Mouse (Mus musculus) embryo, embryonic 10.5 days (tissue): ENCODE data around the gene Schip1.

Experiments
- DNase-seq: peaks from one replicate; pipeline ENCODE4 v3.0.0-alpha.2; 2015; ENCODE audit warnings: low spot score

The Schip1 gene

DNA sequence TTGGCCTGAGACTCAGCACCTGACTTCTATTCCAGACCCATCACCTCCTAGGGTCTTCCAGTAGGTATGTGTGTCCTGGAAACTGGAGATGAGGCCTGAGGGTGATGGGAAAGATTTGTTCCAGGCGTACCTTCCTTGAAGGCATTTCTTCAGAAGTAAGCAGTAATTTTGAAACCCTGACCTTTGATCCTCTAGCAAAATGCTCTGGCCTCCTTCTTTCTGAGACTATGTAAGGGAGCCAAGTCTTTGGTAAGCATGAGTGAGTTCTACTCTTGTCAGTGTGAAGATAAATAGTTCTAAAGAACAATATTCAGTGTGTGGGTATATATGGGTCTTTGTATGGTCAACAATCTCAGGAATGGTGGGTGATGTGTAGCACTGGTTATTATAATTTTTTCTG is 65.8 kb downstream of the Schip1 start:
- no peak for DNase-seq

DNA sequence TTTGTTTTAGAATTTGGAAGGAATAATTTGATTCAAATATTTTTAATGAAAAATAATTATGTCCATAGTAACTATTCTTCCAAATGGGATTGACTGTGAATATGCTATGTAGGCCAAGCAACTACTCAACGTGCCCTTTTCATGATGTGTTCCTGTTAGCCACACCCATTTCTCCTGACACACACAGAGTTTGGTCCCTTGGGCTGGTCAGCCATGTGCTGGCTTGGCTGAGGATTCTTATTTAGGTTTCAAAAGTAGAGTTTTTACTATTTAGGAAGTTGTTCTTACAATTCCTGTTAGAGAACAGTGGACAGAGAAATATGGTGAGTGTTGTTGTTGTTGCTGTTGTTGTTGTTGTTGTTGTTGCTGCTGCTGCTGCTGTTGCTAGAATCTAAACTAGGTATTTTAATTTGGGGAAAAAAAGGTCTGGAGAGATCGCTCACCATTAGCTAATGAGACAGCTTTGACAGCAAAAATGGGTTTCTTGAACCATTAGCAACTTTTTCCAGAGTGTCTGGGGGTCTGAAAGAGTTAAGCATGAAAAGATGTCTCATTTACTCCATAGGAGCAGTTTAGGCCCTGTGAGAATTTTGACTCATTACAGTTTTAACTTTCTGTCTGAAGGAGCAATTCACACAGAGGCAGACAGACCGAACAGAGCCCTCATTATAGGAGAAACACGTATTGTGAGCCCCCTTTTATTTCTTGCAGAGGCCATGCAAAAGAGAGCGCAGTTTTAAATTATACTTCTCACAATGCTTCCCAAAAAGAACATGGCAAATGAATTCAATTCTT is 74.4 kb downstream of the Schip1 start:
- DNase-seq = no peak

DNA sequence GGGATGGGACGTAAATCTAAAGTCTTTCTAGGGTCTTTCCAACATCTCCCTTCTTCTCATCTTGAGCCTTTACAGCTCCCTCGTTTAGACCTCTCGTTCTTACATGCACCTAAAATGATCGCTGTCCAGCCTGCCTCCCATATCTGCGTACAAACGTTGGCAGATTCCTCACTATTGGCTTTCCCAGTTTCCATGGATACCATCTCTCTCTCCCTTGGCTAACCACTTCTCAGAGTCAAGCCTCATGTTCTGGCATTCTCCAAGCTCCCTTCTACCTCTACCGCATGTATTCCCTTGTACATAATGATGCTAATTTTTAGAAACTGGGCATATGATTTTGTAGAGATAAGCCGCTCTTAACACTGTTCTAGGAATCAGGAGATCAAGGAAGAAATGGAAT is 86.1 kb downstream of the Schip1 start:
- DNase-seq = no peak

DNA sequence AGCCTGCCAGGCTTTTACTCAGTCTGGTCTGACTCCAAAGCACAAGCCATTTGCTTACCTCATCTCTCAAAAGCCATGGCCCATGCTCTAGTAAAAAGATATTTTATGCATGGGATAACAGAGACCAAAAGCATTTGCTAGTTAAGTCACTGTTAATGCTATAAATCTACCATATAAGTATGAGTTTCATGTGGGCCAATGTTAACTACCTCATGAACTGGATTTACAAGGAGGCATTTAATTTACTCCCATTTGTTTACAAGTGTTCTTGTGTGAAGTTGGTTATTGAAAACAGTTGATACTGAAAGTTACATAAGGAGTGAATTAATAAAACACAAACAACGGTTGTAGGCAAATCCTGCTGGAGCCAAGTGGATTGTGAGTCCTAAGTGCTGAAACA is 95.6 kb downstream of the Schip1 start:
- DNase-seq = no peak

DNA sequence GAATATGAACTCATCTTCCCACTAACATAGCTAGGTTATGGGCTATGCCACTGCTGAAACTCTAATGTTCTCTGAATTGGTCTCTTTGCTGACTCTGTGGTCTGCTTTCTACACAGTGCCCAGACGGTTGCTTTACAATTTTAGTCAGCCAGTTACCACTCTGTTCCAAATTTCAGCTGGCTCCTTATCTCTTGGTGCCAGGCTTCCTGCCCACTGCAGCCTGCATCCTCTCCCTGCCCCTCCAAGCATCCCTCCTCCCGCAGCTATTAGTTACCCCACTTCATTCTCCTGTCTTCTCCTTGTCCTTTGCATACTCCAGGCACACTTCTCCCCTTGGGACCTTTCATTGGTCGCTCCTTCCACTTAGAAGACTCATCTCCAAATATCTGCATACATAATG is 96.2 kb downstream of the Schip1 start:
- no peak for DNase-seq

DNA sequence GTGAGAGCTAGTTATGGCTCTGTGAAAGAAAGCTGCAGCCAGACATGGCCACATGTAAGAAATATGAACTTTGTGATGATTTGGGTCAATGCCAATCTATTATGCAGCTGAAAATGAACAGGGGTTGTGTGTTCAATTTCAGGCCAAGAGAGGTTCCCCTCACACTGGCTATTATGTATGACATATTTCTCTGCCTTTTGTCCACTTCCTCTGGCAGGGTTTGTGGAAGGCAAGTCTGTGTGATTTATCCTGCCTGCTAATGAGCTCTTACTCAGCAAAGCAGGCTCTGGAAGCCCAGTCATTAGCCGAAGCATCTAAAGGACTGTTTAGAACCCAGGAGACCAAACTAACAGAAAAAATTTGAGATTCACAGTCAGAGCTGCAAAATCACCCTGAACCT is 113.6 kb downstream of the Schip1 start:
- no peak for DNase-seq

DNA sequence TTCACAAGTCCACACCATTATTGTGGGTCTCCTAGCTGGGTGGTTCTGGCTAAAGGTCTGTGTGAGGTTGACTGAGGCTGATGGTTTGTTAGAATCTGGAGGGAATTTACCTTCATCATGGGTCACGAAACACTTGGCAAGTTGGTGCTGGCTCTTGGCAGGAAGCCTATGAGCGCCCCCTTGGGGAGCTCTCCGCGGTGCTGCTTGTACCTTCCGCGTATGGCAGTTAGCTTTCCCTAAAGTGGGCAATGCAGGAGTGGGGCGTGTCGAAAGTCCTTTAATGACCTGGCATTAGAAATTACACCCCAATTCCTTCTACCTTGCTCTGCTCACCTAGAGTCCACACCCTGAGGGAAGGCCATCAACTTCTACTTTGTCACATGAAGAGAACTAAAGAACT is 122.9 kb downstream of the Schip1 start:
- DNase-seq = peak; percentile 24

DNA sequence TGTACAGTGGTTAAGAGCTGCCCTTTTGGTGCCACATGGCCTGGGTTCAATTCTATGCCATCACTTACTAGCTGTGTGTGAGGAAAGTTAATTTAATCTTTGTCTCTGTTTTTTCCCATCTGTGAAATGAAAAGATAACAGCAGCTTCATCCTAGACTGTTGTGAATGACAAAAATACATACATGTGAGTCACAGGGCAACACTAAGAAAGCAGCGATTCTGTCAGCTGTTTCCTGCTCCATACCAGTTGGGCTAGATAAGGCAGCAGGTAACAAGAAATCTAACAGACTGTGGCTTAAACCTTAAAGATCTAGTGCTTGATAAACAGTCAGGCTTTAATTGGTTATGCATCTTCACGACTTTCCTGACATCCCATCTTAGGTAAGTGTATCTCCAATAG is 124.5 kb downstream of the Schip1 start:
- DNase-seq = no peak

DNA sequence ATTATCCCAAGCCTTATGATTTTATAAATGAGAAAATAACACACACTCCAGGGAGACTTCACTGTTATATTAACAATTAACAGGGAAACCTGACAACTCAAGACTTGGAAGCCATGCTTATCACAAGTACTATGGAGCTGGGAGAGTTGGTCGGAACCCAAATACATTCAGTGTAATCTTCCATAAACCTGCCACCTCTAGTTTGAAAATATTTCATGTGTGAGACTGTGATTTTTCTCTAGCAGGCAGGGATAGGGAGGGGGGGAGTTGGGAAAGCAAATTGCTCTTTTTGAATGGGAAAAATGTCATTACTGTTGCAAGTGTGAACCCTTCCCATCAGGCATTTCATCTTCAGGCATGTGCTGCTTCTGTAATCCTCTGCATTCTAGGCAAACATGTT is 132.3 kb downstream of the Schip1 start:
- no peak for DNase-seq

DNA sequence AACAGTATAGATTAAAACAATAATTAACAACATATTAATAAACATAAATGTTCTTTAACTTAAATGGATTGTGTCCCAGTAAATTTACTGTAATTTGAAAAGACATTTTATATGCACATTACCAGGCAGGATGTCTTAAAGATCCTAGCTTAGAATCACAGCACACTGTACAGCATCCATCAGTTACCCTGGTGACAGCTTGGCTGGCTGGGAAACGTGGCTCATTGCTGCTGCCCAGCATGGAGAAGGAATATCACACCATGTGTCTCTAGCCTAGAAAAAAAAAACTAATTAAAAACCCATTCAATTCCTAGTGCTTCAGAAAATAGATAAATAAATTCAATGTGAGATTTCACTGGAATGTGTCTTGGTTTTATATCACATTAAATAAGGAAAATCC is 136.6 kb downstream of the Schip1 start:
- DNase-seq = no peak

DNA sequence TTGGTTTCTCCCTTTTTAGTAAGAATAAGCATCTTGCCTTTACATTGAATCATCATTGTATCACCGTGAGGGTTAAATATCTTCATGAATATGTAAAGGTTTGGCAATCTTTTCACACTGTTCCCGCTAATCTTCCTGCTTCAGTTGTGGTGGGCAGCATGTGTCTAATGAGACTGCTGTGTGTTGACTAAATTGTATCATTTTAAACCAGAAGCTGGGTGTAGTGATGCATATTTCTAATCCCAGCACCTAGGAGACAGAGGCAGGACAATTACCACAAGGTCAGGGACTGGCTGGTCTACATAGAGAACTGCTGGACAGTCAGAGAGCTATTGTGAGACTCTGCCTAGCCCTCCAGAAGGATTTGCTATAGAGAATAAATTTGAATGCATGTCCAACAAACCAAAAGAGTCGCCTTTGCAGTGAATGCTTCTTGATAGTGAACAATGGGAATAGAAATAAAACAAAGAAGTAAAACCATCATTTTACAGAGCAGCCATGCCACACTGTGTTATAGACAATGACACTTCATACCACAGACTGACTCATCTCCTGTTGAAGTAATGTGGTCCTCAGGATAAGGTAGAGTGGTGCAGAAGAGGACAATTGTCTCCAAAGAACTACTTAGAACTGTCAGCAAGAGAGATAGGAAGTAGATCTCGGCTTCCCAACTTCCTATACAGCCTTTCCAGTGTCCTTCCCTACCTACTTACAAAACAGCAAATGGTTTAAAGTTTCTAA is 137.7 kb downstream of the Schip1 start:
- peak; percentile 12 for DNase-seq

DNA sequence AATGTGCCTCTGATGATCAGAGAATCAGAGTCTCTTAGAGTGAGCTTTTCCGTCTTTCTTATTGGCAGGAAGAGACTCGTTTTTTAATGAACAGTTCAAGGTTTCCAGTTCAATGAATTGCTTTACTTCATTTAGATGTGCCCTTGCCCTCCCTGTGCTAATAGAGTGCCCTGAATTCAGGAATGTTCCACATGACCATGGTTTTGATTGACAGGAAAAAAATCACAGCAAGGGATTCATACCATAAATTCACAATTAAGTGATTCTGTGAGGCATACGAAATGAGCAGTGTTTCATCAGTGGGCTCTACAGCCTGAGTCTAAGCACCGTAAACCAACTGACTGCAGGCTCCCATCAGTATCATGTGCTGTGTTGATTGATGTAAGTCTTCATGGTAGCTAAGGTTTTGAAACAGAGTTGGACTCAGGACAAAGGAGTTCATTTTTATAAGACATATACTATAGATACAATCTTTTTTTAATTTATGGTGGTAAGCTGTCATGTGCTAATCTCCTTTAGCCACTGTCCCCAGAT is 139.4 kb downstream of the Schip1 start:
- no peak for DNase-seq

DNA sequence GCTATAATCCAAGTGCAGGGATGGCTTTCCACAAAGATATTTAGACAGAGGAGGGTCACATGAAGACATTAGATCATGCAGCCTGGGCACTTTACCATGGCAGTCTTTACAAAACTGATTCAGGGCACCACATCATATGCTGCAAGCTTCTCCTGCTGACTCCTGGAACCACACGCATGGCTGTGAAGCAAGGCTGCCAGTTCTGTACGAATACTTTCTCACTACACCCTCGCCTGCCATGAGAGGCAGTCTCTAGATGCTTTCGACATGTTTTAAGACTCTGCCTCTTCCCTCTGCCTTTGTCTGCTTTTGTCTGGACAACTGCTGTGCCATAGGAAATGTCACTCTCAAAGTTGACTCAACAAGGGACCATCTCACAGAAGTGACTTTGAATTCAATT is 145.8 kb downstream of the Schip1 start:
- DNase-seq = no peak

DNA sequence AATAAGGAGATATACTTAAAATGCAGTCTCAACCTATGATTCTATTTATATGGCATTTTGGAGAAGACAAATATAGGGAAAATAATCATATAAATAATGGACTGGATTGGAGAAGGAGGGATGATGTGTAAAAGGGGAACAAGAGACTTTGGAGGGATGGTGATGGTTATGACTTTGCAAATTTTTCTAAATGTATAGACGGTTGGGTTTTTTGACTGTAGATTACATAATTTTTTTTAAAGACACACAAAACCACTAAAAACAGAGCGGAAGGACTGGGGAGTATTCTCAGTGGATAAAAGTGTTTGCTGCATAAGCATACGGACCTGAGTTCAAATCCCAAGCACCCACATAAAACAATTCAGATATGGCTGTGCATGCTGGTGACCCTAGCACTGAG is 156.8 kb downstream of the Schip1 start:
- no peak for DNase-seq

DNA sequence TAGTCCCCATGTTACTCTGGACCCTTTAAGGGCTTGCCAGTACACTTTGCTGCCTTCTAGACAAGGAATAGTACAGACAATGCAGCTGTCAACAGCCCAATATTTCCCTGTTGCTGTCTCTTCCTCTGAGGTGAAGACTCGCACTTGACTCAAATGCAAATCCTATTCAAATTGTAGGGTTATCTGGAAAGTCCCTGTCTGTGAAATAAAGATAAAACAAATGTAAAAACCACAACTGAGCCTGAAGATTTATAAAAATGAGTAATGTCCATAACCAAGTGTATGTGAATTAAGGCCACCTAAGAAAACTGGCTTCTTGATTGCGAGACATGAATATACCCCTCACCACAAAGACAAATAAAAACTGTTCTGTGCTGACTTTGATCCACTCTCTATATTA is 175.3 kb downstream of the Schip1 start:
- DNase-seq = no peak

DNA sequence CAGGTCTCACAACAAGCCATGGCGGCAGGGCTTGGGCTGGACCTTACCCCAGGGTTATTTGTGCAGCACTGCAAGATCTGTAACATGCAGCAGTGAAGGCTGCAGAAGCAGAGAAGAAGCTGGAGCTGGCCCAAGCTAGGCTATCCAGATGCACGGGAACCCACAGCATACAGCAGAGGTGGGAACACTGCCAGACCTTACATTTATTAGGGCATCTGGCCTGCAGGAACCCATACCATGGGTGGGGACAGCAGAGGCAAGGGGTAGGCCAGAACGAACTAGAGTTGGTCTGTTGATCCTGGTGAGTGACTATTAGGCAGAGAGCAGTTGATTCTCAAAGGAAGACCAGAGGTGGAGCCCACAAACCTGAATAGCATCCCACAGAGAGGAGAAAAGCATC is 178.6 kb downstream of the Schip1 start:
- no peak for DNase-seq

DNA sequence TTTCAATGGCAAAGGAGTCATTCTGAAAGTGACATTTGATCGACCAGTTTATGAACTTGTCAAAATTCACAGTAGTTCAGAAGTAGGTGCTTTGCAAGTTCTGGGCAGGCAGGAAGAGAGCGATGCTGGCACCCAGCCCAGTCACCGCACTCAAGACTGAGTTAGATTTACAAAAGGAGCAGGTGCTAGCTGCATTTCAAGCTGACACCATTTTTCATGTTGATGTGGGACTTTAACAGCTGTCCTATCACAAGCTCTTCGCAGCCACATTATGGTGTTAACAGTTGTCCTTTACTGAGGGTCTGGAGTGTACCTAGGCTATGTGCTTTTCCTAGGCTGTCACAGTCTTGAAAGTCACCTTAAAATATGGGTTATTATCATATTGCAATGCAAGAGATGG is 181.6 kb downstream of the Schip1 start:
- DNase-seq = no peak

DNA sequence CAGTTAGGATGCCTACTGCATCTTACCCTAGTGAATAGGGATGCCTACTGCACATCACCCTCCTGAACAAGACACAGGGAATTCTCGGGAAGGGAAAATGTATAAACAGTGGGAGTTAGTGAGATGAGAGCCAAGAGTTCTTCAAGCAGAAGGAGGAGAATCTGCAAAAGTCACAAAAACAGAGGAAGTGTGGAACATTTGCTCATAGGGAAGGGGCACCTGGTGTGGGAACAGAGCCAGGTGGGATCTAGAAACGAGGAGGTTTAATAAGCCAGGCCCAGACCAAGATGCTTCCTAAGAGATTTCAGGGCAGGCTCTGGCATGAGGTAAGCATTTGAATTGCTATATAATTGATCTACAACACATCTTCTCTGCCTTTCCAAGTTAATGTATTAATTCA is 186.0 kb downstream of the Schip1 start:
- DNase-seq = no peak

DNA sequence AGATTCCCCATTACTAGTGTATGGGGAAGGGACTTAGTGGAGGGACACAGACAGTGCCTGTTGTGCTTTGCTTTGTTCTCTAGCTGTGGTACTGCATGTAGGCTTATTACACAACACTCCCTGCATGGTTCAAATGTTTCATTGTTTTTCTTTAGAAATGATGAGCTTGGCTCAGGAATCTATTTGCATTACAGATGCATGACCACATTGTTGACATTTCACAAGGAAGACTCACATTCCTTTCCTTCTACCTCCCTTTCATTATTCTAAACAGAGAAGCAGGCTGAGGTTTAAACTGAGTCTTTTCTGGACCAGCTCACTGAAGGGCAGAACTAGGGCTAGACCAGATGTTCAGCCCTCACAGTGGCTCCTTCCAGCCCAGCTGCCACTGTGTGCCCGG is 187.7 kb downstream of the Schip1 start:
- no peak for DNase-seq

DNA sequence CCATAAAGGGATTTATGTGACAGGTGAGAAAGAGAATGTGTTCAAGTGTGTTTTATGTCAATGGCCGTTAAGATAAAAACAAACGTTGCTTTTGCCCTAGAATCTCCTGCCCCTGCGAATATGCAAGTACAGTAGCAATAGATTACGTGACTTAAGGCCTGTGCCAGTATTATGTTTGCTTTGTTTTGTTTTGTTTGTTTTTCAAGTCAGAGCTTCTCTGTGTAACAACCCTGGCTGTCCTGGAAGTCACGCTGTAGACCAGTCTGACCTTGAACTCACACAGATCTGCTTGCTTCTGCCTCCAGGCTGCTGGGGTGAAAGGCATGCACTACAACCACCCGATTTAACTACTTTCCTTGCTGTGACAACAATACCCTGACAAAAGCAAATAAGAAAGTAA is 197.7 kb downstream of the Schip1 start:
- no peak for DNase-seq

DNA sequence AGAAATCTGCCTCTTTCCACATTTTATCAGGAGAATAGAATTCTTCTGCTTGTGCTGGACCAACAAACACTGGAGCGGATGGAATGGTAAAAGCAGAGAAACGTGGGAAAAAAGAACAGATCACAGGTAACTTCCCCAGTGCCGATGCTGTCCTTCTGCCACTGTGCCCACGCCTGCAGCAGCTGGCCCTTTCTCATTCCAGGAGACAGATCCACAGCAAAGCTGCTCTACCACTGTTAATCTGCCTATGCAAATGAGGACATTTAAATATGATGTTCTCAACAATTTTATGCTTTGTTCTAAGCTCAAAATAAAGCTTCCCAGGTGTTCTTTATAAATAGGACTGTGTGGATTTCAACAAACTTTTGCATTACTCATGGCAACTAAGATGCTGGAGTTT is 203.3 kb downstream of the Schip1 start:
- no peak for DNase-seq

DNA sequence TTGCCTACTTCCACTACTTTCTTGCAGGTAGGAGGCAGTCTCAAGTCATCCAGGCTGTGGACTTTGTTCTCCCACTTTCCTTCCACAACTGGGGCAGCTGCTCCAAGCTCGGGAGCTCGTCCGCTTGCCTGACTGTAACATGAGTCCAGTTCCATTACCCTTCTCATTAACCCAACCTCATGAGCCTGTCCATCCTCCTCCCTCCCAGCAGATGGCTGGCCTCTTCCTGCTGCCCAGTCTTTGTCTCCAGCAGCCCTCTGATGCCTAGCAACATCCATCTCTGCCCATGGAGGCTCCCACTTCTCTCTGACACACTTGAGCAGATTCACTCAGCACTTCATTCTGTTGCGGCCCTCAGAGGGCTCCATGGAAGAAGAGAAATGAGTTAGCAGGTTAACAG is 204.6 kb downstream of the Schip1 start:
- peak; percentile 22 for DNase-seq

DNA sequence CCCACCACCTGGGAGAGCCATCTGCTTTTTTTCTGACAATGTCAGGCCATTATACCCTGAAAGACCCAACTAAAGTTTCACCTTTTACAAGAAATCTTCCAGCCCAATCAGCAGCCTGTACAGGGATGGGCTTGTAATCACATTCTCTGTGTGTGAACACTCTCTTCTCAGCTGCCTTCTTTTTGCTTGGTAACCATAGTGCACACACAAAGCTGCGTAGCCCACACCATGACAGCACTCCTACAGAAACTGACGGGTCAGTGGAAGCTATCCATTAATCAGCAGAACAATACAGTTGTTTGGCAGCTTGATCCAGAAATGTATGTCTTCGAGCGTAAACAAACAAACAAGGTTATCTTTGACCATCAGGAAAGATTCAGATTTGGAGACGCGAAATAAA is 205.6 kb downstream of the Schip1 start:
- DNase-seq = peak; percentile 23

DNA sequence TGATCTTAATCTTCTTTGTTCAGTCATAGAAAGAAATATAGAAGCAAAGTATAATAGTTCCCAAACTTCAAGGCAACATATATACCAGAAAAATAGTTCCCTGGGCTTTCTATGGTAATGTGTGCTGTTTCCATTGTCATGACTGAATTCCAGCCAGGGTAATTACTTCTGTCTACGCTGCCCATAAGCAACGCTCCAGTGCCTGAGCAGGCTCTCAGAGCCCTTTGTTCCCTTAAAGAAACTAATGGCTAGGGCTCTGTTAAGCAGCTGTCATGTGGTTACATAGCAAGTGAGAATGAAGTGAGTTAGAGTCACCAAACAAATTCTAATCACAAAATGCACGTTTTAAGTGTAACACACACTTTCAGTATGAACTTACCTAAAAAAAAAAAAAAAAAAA is 206.9 kb downstream of the Schip1 start:
- DNase-seq = peak; percentile 57
